Mouse (Mus musculus) limb, embryonic 11.5 days (tissue): ENCODE results near the gene Col6a3. TPM values are rescaled to one million over a fixed set of nuclear protein-coding genes. Genes with fewer than 3 reads are reported as not detected.
A peak's percentile ranks its signal among the peaks of the same experiment; 100 is the strongest.

Experiments used
- ATAC-seq: fragments of 200-750 bp; cut with Nextera tagmentation; 2 replicates; pipeline ENCODE4 v1.8.0; 2017; ENCODE audit warnings: low read depth; ENCODE audit not compliant: insufficient number of reproducible peaks, low FRiP score, low TSS enrichment
- DNase-seq: peaks from one replicate; pipeline ENCODE4 v3.0.0-alpha.2; 2015; ENCODE audit warnings: low spot score
- H3K27ac ChIP-seq: fragments of 300-500 bp; sonication (generic); replicated peaks from 2 replicates; pipeline ENCODE4 v1.5.1; 2014; ENCODE audit warnings: low read depth, mild to moderate bottlenecking, low read length
- H3K27me3 ChIP-seq: fragments of 300-500 bp; sonication (generic); 2 replicates; pipeline ENCODE4 v1.6.1; 2014; ENCODE audit warnings: mild to moderate bottlenecking, low read length, mixed read lengths; ENCODE audit not compliant: control insufficient read depth, insufficient read depth
- H3K36me3 ChIP-seq: fragments of 300-500 bp; sonication (generic); 2 replicates; pipeline ENCODE4 v1.6.1; 2014; ENCODE audit warnings: mild to moderate bottlenecking, low read length, moderate library complexity, mixed read lengths; ENCODE audit not compliant: control insufficient read depth, insufficient read depth
- H3K4me1 ChIP-seq: fragments of 300-500 bp; sonication (generic); 2 replicates; pipeline ENCODE4 v1.6.1; 2014; ENCODE audit warnings: low read length, mixed read lengths; ENCODE audit not compliant: control insufficient read depth, insufficient read depth
- H3K4me2 ChIP-seq: fragments of 300-500 bp; sonication (generic); 2 replicates; pipeline ENCODE4 v1.6.1; 2014; ENCODE audit warnings: low read depth, mild to moderate bottlenecking, moderate library complexity; ENCODE audit not compliant: severe bottlenecking
- H3K4me3 ChIP-seq: fragments of 300-500 bp; sonication (generic); 2 replicates; pipeline ENCODE4 v1.5.1; 2014; ENCODE audit warnings: low read depth, low read length
- H3K9ac ChIP-seq: fragments of 300-500 bp; sonication (generic); 2 replicates; pipeline ENCODE4 v1.6.1; 2014; ENCODE audit warnings: mild to moderate bottlenecking, low read length
- H3K9me3 ChIP-seq: fragments of 300-500 bp; sonication (generic); 2 replicates; pipeline ENCODE4 v1.6.1; 2016; ENCODE audit warnings: low read length; ENCODE audit not compliant: control insufficient read depth
- WGBS: fragments of 180-500 bp; shearing (Covaris S2); extraction: QIAGEN DNeasy Blood & Tissue Kit; methylation state at CpG from one replicate; pipeline ENCODE4 v1.1.7; 2014; 5-methylcytosine and 5-hydroxymethylcytosine counted together
- polyA plus RNA-seq: library from polyadenylated mRNA; unstranded; fragments of >200 nt; fragmentation: Nextera tagmentation; extraction: Ambion mirVana; gene quantifications from 2 replicates; pipeline ENCODE4 v1.2.1, GENCODE M21; 2014

The Col6a3 gene
- polyA plus RNA-seq, 1 experiment from 2014 or later: 7.5 TPM

GRCm38 (mm10) chr1:90789506-90789905, 54.3 kb downstream of the Col6a3 start:
- WGBS: 84% methylated on average over 6 of the region's 6 CpGs

DNA sequence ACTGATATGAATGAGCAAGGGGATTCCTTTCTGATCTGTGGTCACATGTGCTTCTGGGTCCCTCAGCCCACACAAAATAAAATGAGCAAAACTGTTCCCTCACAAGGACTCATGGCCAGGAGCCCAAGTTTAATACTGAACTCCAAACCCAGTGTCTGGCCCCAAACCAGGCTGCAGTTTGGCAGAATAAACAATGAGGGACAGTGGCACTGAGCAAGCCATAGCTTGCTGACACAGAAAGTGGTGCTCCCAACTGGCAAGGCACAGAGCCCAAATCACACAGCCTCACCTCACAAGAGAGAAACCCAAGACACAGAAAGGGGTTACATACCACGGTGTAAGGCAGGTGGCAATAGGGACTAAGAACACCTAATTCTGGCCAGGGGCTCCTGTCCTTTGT, 63.3 kb downstream of the Col6a3 start:
- Histone ChIP-seq H3K36me3 (no peaks in the 10 kb centered on the region), H3K9me3 (no peaks in the 10 kb centered on the region)

More at GRCm38 (mm10) chr1:90789506-90789905, 54.3 kb downstream of the Col6a3 start:
- no peak overlapping the region for H3K4me3 ChIP-seq
- DNase-seq (no peak), ATAC-seq (no peak)
- H3K27ac ChIP-seq: no peak overlapping the region
- H3K36me3 ChIP-seq: no peaks in the 10 kb centered on the region
- no peak overlapping the region for H3K9ac ChIP-seq
- H3K9me3 ChIP-seq: no peaks in the 10 kb centered on the region
- H3K4me1 ChIP-seq: no peaks in the 10 kb centered on the region
- H3K4me2 ChIP-seq: no peak overlapping the region
- H3K27me3 ChIP-seq: no peaks in the 10 kb centered on the region

GRCm38 (mm10) chr1:90779072-90779471, 64.7 kb downstream of the Col6a3 start:
- DNase-seq (no peak), ATAC-seq (no peak)
- Histone ChIP-seq H3K4me1 (no peaks in the 10 kb centered on the region), H3K27me3 (no peaks in the 10 kb centered on the region), H3K9ac (no peak overlapping the region), H3K27ac (no peak overlapping the region), H3K4me3 (no peak overlapping the region), H3K36me3 (no peaks in the 10 kb centered on the region), H3K4me2 (no peak overlapping the region), H3K9me3 (no peaks in the 10 kb centered on the region)
- WGBS: 91% methylated on average over 7 of the region's 7 CpGs

More for the DNA sequence above, 63.3 kb downstream of the Col6a3 start:
- H3K4me3 ChIP-seq: no peak overlapping the region
- DNase-seq (no peak), ATAC-seq (no peak)
- H3K4me1 ChIP-seq: no peaks in the 10 kb centered on the region
- H3K4me2 ChIP-seq: no peak overlapping the region
- H3K9ac ChIP-seq: no peak overlapping the region
- H3K27ac ChIP-seq: no peak overlapping the region
- 81% methylated on average over 1 of the region's 1 CpGs for WGBS
- H3K27me3 ChIP-seq: no peaks in the 10 kb centered on the region

DNA sequence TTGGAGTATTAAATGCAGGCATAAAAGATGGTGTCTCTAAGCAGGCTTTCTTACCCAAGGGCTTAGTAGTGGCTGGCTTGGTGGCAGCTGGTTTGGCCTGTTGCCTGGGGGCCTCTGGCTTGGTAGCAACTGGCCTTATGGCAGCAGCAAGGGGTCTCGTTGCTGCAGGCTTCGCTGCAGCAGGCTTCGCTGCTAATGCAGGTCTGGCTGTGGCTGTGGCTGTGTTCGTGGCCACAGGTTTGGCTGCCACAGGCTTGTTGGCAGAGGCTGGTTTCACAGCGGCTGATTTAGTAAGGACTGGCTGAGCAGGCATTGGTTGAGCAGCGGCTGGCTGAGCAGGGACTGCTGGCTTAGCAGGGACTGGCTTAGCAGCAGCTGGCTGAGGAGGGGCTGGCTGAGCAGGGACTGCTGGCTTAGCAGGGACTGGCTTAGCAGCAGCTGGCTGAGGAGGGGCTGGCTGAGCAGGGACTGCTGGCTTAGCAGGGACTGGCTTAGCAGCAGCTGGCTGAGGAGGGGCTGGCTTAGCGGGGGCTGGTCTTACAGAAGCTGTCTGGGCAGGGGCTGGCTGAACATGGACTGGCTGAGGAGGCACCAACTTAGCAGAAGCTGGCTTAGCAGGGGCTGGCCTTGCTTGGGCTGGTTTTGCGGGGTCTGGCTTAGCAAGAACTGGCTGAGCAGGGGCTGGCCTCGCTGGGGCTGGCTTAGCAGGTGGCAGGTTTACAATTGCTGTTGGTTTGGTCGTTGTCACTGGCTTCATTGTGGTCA, 68.1 kb downstream of the Col6a3 start:
- Histone ChIP-seq H3K4me2 (peak overlapping the region; percentile 29; the same call in 1 of the 2 replicates), H3K9me3 (no peaks in the 10 kb centered on the region), H3K4me1 (no peaks in the 10 kb centered on the region), H3K4me3 (no peak overlapping the region), H3K27ac (peak overlapping the region; percentile 82), H3K36me3 (no peaks in the 10 kb centered on the region), H3K27me3 (no peaks in the 10 kb centered on the region), H3K9ac (peak overlapping the region; percentile 8; the same call in 1 of the 2 replicates)
- 9% methylated on average over 10 of the region's 10 CpGs for WGBS
- DNase-seq (peak; percentile 76), ATAC-seq (peak; percentile 95)

DNA sequence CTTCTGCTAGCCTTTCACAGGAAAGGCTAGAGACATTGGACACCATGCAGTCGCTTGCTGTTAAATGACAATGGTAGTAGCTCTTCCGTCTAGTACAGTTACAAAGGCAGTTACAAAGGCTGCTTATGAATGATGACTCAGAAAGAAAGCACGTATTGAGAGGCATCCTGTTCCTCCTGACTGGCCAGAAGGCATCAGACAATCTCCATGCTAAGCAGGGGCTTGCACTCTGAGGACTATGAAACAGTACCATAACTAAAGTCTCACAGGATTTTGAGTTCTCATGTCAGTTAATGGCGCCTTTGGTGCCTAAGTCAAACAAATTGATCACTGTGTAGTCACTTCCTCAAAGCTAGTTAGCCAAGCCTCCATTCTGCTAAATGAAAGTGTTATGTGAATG, 72.6 kb downstream of the Col6a3 start:
- Histone ChIP-seq H3K36me3 (no peaks in the 10 kb centered on the region; the same call in 1 of the 2 replicates), H3K9me3 (no peaks in the 10 kb centered on the region), H3K27me3 (no peaks in the 10 kb centered on the region), H3K4me2 (no peak overlapping the region), H3K27ac (no peak overlapping the region), H3K9ac (no peak overlapping the region), H3K4me1 (no peaks in the 10 kb centered on the region), H3K4me3 (no peak overlapping the region)
- no peak for ATAC-seq
- no peak for DNase-seq
- WGBS: 69% methylated on average over 4 of the region's 4 CpGs

GRCm38 (mm10) chr1:90770027-90770426, 73.7 kb downstream of the Col6a3 start:
- no peak for DNase-seq
- H3K27me3 ChIP-seq: no peaks in the 10 kb centered on the region
- no peak overlapping the region for H3K27ac ChIP-seq
- no peak for ATAC-seq
- H3K36me3 ChIP-seq: no peaks in the 10 kb centered on the region; the same call in 1 of the 2 replicates
- no peaks in the 10 kb centered on the region for H3K9me3 ChIP-seq
- H3K4me3 ChIP-seq: no peak overlapping the region
- WGBS: 80% methylated on average over 7 of the region's 7 CpGs
- H3K4me2 ChIP-seq: no peak overlapping the region
- no peaks in the 10 kb centered on the region for H3K4me1 ChIP-seq
- no peak overlapping the region for H3K9ac ChIP-seq

DNA sequence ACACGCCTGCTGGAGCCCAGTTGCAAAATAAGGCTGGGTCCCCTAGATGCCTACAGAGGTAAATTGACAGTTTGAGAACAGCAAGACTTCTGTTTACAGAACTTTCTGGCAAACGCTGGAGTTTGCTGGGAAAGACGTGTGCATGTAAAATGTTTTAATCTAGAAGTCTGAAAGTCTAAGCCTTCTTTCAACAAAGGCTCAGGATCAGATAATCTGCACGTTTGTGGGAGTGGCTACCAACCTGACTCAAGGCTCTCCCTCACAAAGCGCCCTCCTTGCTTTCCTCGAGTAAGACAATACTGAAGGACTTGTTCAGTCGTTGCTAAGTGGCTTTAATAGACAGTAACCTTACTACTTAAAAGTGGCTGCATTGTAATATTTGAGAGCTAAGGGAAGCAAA, 74.5 kb downstream of the Col6a3 start:
- Histone ChIP-seq H3K4me3 (no peak overlapping the region), H3K4me1 (no peaks in the 10 kb centered on the region), H3K27ac (no peak overlapping the region), H3K9ac (no peak overlapping the region), H3K27me3 (no peaks in the 10 kb centered on the region), H3K4me2 (no peak overlapping the region), H3K9me3 (no peaks in the 10 kb centered on the region), H3K36me3 (no peaks in the 10 kb centered on the region; the same call in 1 of the 2 replicates)
- 78% methylated on average over 7 of the region's 7 CpGs for WGBS
- ATAC-seq (no peak), DNase-seq (no peak)

- Histone ChIP-seq H3K9me3 (no peaks in the 10 kb centered on the region), H3K27ac (no peak overlapping the region), H3K36me3 (no peaks in the 10 kb centered on the region), H3K4me1 (no peaks in the 10 kb centered on the region), H3K9ac (no peak overlapping the region), H3K4me3 (no peak overlapping the region), H3K4me2 (no peak overlapping the region), H3K27me3 (no peaks in the 10 kb centered on the region)
- ATAC-seq (no peak), DNase-seq (no peak)
- 97% methylated on average over 4 of the region's 4 CpGs for WGBS
These were observed 85.6 kb downstream of the Col6a3 start for GRCm38 (mm10) chr1:90758091-90758673.
